Mouse (Mus musculus) ES-Bruce4 (cell line): ENCODE measurements at regions not wholly inside any gene's neighbourhood (a gene's known extent, or its start where the extent isn't known, plus 50 kb on each side); places are given as distances from the start of the nearest gene placed in this dataset.

Source experiments
- EP300 ChIP-seq: IDR thresholded peaks from 2 replicates; pipeline ENCODE4 v1.6.1; 2011; ENCODE audit warnings: low read depth, low read length; ENCODE audit not compliant: insufficient read depth
- POLR2A ChIP-seq: IDR thresholded peaks from one replicate; pipeline ENCODE4 v1.8.1; 2011; ENCODE audit warnings: low read length; ENCODE audit not compliant: insufficient read depth

GRCm38 (mm10) chr8:5384851-5385250, 279.7 kb upstream of the Slc10a2 start:
- TF ChIP-seq POLR2A (no peak), EP300 (no peak)
